Mouse (Mus musculus): Measurements from ENCODE around the gene Tamm41. TPM values are rescaled to one million over a fixed set of nuclear protein-coding genes. Genes with fewer than 3 reads are reported as not detected.
A peak's percentile ranks its signal among the peaks of the same experiment; 100 is the strongest.

Tamm41 gene
- polyA plus RNA-seq, 1 experiment from 2014 or later = 83.0 TPM

DNA sequence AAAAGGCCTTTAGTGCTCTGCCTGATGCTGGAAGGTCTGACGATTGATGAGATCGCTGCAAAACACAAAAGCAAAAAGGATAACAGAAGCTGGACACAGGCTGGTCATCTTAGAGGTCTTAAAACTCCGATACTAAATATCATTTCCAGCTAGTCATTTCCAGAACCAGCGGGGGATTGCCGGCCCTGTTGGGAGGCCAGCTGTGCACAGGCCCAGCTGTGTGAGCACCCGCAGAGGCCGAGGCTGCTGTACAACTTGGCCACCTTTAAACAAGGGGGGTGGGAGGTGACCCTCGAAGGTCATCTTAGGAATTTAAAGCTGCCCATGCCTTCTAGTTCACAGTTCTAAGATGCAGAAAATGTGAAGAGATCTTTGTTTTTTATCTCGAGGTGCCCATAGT lies 26.9 kb downstream of the Tamm41 start:
- 85% methylated on average over 9 of the region's 9 CpGs for WGBS
- Histone ChIP-seq H3K4me3 (no peak overlapping the region), H3K27me3 (ENCODE audit: insufficient read depth, poor library complexity, severe bottlenecking) (no peaks in the 10 kb centered on the region), H3K27ac (no peak overlapping the region), H3K4me1 (replicated peaks) (peaks cover 17% of the 10 kb centered on the region), H3K9me3 (no peaks in the 10 kb centered on the region), H3K36me3 (peaks cover 71% of the 10 kb centered on the region)
- DNase-seq (ENCODE audit: low spot score) = no peak

DNA sequence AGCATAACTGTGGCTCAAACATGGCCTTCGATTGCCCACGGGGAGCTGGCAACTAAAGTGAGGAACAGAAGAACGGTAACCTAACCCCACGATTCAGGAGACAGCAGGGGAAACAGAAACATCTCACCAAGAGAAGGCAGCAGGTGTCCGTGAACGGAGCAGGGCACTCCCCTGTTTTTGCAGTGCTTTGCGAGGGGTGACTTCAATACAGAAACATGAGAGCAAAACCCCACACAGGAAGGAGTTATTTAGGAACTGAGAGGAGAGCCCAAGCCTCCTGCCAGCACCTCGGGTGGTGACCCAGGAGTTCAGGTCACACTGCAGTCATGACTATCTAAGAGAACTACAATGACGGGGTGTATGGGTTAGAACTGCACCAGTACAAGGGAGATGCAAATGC lies 27.4 kb downstream of the Tamm41 start:
- no peak overlapping the region for H3K4me3 ChIP-seq
- no peaks in the 10 kb centered on the region for H3K9me3 ChIP-seq
- peaks cover 66% of the 10 kb centered on the region for H3K36me3 ChIP-seq
- no peak for DNase-seq (ENCODE audit: low spot score)
- peaks cover 17% of the 10 kb centered on the region for H3K4me1 ChIP-seq (replicated peaks)
- WGBS = 79% methylated on average over 9 of the region's 9 CpGs
- H3K27ac ChIP-seq = no peak overlapping the region
- H3K27me3 ChIP-seq (ENCODE audit: insufficient read depth, poor library complexity, severe bottlenecking) = no peaks in the 10 kb centered on the region

DNA sequence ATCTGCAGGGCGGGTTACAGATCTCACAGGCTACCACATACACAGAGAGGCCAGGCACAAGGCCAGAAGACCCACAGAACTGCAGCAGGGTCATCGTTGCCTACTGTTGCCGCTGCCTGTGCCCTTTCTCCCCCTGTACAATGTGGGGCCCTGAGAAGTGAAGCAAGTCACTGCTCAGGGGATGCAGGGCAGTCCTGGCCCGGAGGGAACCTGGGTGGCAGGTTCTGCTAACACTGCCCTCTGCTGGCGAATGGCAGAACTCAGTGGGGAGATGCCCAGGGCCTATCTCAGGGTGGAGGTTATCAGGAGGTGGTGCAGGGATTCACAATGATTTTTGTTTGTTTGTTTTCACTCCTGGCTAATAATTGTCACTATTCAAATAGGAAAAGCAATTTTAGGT lies 29.9 kb downstream of the Tamm41 start:
- 0 out of 2 replicates have a peak overlapping the region, but pooled peaks have one; percentile 42 for H3K27ac ChIP-seq
- H3K4me1 ChIP-seq (replicated peaks) = peaks cover 17% of the 10 kb centered on the region
- H3K4me3 ChIP-seq = no peak overlapping the region
- H3K27me3 ChIP-seq (ENCODE audit: insufficient read depth, poor library complexity, severe bottlenecking) = no peaks in the 10 kb centered on the region
- H3K36me3 ChIP-seq = peaks cover 65% of the 10 kb centered on the region
- DNase-seq (ENCODE audit: low spot score) = peak; percentile 77
- 30% methylated on average over 5 of the region's 5 CpGs for WGBS
- H3K9me3 ChIP-seq = no peaks in the 10 kb centered on the region

DNA sequence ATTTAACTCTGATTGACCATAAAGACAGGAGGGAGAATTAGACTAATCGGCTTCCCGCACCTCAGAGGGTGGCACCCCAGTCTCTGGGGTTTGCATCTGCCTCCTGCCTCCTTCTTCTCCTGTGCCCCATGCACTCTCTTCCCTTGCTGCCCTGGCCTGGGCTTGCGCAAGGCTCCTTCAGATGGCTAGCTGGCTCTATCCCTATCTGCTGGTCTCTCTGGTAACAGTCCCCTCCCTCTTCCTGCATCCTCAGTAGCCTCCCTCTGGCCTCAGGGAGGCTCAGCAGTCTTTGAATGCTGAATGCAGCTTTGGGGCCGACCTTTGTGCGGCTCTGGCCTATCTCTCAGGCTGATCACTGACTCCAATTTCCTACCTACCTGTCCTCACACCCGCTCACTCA lies 30.7 kb downstream of the Tamm41 start:
- H3K27me3 ChIP-seq (ENCODE audit: insufficient read depth, poor library complexity, severe bottlenecking) = no peaks in the 10 kb centered on the region
- H3K9me3 ChIP-seq = no peaks in the 10 kb centered on the region
- peak overlapping the region; percentile 42; the same call in 1 of the 2 replicates for H3K27ac ChIP-seq
- peaks cover 64% of the 10 kb centered on the region for H3K36me3 ChIP-seq
- no peak overlapping the region for H3K4me3 ChIP-seq
- peak; percentile 15 for DNase-seq (ENCODE audit: low spot score)
- H3K4me1 ChIP-seq (replicated peaks) = peaks cover 17% of the 10 kb centered on the region
- WGBS = 63% methylated on average over 6 of the region's 6 CpGs

DNA sequence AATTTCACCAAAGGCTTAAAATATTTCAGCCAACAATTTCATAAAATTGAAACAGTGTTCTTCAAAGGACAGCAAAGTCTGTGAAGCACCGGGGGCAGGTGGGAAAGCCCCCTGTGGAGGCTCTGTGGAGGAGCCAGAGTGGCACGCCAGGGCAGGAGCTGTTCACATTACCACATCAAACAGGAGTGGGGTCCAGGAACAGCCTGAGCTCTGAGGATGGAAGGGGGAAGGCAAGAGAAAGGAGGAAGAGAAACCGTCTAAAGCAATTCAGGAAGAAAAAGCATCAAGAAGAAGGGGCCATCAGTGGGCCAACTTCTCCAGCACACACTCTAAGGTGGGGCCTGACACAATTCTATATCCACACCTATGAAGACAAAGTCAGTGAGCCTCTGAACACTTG lies 31.6 kb downstream of the Tamm41 start:
- Histone ChIP-seq H3K36me3 (peaks cover 56% of the 10 kb centered on the region), H3K4me3 (no peak overlapping the region), H3K27ac (no peak overlapping the region), H3K4me1 (replicated peaks) (peaks cover 17% of the 10 kb centered on the region), H3K9me3 (no peaks in the 10 kb centered on the region), H3K27me3 (ENCODE audit: insufficient read depth, poor library complexity, severe bottlenecking) (no peaks in the 10 kb centered on the region)
- 79% methylated on average over 3 of the region's 3 CpGs for whole genome bisulfite sequencing
- no peak for DNase-seq (ENCODE audit: low spot score)

DNA sequence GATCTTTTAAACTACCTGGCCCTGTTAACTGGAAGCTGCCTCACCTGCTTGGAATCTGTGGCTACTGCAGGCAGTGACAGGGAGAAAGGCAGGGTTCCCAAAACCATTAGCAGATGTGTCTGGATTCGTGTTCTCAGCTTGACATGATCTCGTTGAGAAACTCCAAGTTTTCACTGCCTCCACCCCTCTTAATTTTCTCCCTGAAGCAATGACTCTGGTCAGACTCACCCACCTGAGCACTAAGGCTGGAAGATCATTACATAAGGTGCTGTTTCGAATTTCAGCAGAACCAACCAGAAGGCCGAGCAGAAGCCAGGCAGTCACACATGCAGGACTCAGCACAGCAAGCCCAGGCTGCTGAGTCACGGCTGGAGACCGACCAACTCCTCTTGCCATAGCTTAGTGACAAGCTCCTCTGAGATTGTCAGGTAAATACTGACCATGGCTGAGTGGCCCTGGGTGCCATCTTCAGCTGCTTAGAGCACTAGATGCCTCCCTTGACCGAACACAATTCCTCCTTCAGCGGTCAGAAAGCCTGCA lies 32.3 kb downstream of the Tamm41 start:
- no peaks in the 10 kb centered on the region for H3K9me3 ChIP-seq
- H3K36me3 ChIP-seq = peaks cover 53% of the 10 kb centered on the region
- H3K27me3 ChIP-seq (ENCODE audit: insufficient read depth, poor library complexity, severe bottlenecking) = no peaks in the 10 kb centered on the region
- DNase-seq (ENCODE audit: low spot score) = no peak
- H3K4me1 ChIP-seq (replicated peaks) = peaks cover 13% of the 10 kb centered on the region
- 89% methylated on average over 8 of the region's 8 CpGs for WGBS
- H3K4me3 ChIP-seq = no peak overlapping the region
- H3K27ac ChIP-seq = no peak overlapping the region

DNA sequence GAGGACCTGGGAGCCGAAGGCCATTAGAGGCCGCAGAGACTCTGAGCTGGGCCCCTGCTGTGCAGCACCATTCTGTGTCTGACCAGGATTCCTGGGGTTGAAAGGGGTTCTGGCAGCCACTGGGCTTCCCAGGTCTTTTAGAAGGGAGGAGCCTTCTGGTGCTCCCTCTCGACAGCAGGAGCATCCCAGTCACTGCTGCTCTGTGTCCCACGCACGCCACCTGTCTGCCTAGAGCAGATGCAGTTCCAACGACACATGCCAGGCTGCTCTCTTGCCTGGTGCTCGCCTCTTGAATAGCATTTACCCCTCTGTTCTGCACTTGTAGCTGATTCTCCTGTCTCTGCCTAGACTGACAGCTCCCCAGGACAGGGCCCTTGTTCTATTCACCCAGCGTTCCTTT lies 33.0 kb downstream of the Tamm41 start:
- H3K36me3 ChIP-seq = peaks cover 53% of the 10 kb centered on the region
- H3K4me3 ChIP-seq = no peak overlapping the region
- H3K27me3 ChIP-seq (ENCODE audit: insufficient read depth, poor library complexity, severe bottlenecking) = no peaks in the 10 kb centered on the region
- peaks cover 11% of the 10 kb centered on the region for H3K4me1 ChIP-seq (replicated peaks)
- H3K9me3 ChIP-seq = no peaks in the 10 kb centered on the region
- no peak for DNase-seq (ENCODE audit: low spot score)
- H3K27ac ChIP-seq = no peak overlapping the region
- 82% methylated on average over 8 of the region's 8 CpGs for WGBS

DNA sequence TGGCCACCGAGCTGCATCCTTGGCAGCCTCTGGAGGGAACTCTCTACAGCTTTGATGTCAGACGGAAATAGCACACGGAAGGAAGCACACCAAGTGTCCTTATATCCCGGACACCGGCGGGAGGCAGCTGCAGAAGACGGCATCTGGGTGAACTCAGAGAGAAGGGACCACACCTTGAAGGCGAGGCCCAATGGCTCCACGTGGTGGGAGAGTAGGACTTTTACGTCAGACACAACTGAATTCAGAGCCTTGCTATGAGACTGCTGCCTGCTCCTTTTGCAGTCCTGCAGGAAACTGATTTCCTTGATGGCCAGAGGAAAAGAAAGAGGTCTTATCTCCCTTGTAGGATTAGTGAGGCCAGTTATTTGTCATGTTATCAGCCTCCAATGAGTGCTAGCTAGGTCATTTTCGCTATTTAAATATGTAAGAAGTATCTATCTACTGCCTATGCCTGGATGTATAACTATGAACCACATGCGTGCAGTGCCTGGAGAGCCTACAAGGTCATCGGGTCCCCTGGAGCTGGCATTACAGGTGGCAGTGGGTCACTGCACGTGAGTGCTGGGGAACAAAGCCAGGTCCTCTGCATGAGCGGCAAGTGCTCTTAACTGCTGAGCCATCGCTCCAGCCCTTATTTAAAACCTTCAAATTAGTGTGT lies 39.2 kb downstream of the Tamm41 start:
- Histone ChIP-seq H3K9me3 (0 out of 2 replicates have a peak, but pooled peaks cover 2% of the 10 kb centered on the region), H3K4me1 (replicated peaks) (no peaks in the 10 kb centered on the region), H3K36me3 (peaks cover 27% of the 10 kb centered on the region), H3K27me3 (ENCODE audit: insufficient read depth, poor library complexity, severe bottlenecking) (no peaks in the 10 kb centered on the region), H3K4me3 (no peak overlapping the region), H3K27ac (no peak overlapping the region)
- whole genome bisulfite sequencing = 85% methylated on average over 16 of the region's 16 CpGs
- DNase-seq (ENCODE audit: low spot score) = no peak

DNA sequence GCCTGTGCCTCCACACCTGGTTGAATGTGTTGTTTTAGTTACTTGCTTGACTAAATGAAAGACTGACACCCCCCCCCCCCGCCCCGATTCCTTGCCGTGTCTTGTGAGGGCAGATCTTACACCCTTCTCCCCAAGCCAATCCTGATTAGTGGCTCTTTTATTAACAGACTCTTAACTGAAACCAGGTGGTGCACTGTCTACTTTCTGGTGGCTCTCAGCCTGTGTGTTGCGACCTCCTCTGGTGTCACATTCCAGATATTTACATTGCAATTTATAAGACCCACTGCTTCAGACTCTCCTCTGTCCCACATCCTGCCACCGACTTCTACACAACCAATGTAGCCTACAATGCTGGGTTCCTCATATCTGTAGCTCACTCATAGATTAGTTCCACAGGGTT lies 40.2 kb downstream of the Tamm41 start:
- Histone ChIP-seq H3K4me1 (replicated peaks) (no peaks in the 10 kb centered on the region), H3K4me3 (no peak overlapping the region), H3K9me3 (0 out of 2 replicates have a peak, but pooled peaks cover 2% of the 10 kb centered on the region), H3K27ac (no peak overlapping the region), H3K36me3 (peaks cover 18% of the 10 kb centered on the region), H3K27me3 (ENCODE audit: insufficient read depth, poor library complexity, severe bottlenecking) (no peaks in the 10 kb centered on the region)
- DNase-seq (ENCODE audit: low spot score) = no peak
- 66% methylated on average over 5 of the region's 5 CpGs for WGBS

DNA sequence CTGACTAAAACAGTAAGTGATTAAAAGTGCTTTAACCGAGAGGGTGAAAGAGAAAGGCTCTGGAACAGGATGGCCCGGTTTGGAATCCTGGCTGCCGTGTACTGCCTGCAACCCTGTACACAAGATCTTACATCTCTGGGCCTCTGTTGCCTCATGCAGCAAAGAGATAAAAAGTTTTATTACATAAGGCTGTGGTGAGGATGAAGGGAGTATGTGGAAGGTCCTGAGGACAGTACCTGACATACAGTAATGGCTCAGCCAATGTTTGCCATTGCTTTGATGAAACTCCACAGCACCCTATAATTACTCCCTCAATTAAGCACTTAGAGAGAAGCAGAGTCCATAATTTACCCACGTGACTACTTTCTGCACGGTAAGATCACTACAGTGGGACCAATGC lies 40.8 kb downstream of the Tamm41 start:
- H3K4me3 ChIP-seq = no peak overlapping the region
- H3K27ac ChIP-seq = no peak overlapping the region
- H3K27me3 ChIP-seq (ENCODE audit: insufficient read depth, poor library complexity, severe bottlenecking) = no peaks in the 10 kb centered on the region
- H3K36me3 ChIP-seq = peaks cover 14% of the 10 kb centered on the region
- H3K4me1 ChIP-seq (replicated peaks) = no peaks in the 10 kb centered on the region
- WGBS = 89% methylated on average over 5 of the region's 5 CpGs
- DNase-seq (ENCODE audit: low spot score) = no peak
- H3K9me3 ChIP-seq = 0 out of 2 replicates have a peak, but pooled peaks cover 2% of the 10 kb centered on the region

DNA sequence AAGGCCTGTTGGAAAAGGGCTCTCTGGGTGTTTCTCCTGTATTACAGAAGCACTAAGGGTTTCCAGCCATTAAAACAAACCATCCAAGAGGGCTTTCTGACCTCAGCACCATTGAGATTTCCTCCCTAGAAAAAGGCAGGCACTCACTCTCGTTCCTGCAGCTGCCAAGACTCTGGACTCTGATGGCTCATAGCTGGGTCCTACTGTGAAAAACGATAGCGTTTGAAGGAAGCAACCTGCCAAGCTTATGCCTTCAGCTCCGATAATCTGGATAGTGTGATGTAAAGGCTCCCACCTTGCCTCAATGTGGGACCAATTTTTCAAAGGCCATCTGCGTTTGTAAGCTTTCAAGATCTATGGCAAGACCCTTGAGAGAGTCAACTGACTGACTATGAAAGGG lies 43.6 kb downstream of the Tamm41 start:
- no peaks in the 10 kb centered on the region for H3K27me3 ChIP-seq (ENCODE audit: insufficient read depth, poor library complexity, severe bottlenecking)
- peaks cover 8% of the 10 kb centered on the region; the same call in 1 of the 2 replicates for H3K4me1 ChIP-seq (replicated peaks)
- 0 out of 2 replicates have a peak, but pooled peaks cover 2% of the 10 kb centered on the region for H3K9me3 ChIP-seq
- no peaks in the 10 kb centered on the region for H3K36me3 ChIP-seq
- H3K27ac ChIP-seq = no peak overlapping the region
- no peak overlapping the region for H3K4me3 ChIP-seq
- 91% methylated on average over 5 of the region's 5 CpGs for WGBS
- DNase-seq (ENCODE audit: low spot score) = no peak

DNA sequence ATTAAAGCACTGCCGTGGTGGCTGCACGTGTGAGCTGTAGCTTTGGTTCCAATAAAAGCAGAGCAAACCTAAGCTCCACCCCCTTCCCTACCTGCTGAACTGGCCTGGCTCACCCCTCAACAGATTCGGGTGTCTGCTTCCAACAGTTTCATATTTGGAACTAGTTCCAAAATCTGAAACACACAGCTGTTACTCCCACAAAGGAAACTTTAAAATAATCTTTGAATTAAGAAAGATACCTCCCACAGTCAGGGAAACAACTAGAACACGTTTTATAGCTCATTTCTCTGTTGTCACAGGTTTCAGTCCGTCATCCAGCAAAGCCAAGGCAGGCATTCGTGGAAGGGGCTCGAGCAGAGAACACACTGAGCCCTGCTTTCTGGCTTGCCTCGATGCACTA lies 44.0 kb downstream of the Tamm41 start:
- H3K27me3 ChIP-seq (ENCODE audit: insufficient read depth, poor library complexity, severe bottlenecking) = no peaks in the 10 kb centered on the region
- 0 out of 2 replicates have a peak, but pooled peaks cover 2% of the 10 kb centered on the region for H3K9me3 ChIP-seq
- no peak overlapping the region for H3K27ac ChIP-seq
- WGBS = 83% methylated on average over 8 of the region's 8 CpGs
- no peak overlapping the region for H3K4me3 ChIP-seq
- no peaks in the 10 kb centered on the region for H3K36me3 ChIP-seq
- no peak for DNase-seq (ENCODE audit: low spot score)
- peaks cover 10% of the 10 kb centered on the region; the same call in 1 of the 2 replicates for H3K4me1 ChIP-seq (replicated peaks)

DNA sequence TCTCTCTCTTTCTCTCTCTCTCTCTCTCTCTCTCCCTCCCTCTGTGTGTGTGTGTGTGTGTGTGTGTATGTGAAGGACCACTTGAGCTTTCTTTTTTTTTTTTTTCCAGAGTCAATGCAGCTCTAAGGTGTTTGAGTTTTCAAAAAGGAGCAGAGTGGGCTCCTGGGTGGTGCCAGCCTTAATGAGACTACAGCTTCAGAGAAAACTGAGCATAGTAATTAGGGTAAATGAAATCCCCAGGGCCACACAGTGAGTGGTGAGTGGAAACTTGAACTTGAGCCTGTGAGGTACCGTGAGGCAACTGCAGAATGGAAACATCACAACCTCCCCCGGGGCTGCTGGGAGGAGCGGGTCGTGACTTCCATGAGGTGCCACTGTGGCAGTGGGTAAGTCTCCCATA lies 45.8 kb downstream of the Tamm41 start:
- Histone ChIP-seq H3K4me3 (no peak overlapping the region), H3K36me3 (no peaks in the 10 kb centered on the region), H3K9me3 (0 out of 2 replicates have a peak, but pooled peaks cover 2% of the 10 kb centered on the region), H3K4me1 (replicated peaks) (peaks cover 18% of the 10 kb centered on the region), H3K27ac (no peak overlapping the region), H3K27me3 (ENCODE audit: insufficient read depth, poor library complexity, severe bottlenecking) (no peaks in the 10 kb centered on the region)
- DNase-seq (ENCODE audit: low spot score) = no peak
- 92% methylated on average over 4 of the region's 4 CpGs for WGBS
